Mouse (Mus musculus) embryo, embryonic 10.5 days (tissue): ENCODE results near the gene Cacna1d.

ENCODE experiments used
- DNase-seq: peaks from one replicate; pipeline ENCODE4 v3.0.0-alpha.2; 2015; ENCODE audit warnings: low spot score

The Cacna1d gene

DNA sequence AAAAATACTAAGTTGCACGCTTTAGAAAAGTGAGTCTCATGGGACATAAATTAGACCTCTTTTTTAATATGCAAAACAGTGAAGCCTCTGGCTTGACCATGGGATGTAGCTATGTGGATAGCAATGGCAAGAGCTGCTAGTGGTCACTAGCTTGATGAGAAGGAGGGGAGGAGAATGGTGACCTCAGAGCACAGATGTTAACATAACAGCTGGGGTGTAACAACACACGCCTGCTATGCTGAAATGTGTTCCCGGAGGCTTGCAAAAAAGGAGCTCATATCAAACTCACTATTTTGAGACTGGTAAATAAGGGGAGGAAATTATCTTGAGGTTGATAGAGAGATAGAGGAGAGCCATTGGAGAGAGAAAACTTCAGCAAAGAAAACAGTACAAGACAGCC lies 32.4 kb downstream of the Cacna1d start:
- DNase-seq, result no peak

DNA sequence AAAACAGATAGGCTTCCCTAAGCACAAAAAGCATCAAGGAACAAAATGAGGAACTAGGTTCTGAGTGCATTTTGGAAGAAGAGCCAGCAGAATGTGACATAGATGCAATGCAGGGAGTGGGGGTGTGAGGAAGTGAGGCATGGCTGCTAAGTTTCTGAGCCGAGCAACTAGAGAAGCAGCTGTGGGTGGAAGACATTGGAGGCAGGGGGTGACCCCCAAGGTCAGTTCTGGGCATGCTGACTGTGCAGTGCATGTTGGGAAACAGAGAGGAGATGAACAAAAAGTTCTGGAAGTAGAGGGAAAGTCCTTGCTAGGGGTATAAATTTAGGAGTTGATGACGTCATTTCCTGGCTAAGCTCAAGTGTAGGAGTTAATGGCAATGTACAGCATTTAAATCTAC lies 33.4 kb downstream of the Cacna1d start:
- DNase-seq, result no peak

DNA sequence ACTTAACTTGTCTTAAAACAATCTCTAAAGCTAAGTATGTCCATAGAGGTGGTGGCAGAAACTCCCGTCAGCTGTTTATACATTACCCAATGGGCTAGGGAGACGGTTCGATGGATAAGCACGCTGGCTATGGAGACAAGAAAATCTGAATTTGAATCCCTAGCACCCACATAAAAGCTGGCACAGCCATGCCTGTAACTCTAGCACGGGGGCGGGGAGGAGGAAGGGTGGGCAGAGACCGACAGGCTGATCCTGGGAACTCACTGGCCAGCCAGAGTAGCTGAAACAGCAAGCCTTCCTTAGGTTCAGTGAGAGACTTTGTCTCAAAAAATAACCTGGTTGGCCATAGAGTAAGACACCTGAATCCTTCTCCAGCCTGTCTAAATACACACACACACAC lies 33.8 kb downstream of the Cacna1d start:
- no peak for DNase-seq

DNA sequence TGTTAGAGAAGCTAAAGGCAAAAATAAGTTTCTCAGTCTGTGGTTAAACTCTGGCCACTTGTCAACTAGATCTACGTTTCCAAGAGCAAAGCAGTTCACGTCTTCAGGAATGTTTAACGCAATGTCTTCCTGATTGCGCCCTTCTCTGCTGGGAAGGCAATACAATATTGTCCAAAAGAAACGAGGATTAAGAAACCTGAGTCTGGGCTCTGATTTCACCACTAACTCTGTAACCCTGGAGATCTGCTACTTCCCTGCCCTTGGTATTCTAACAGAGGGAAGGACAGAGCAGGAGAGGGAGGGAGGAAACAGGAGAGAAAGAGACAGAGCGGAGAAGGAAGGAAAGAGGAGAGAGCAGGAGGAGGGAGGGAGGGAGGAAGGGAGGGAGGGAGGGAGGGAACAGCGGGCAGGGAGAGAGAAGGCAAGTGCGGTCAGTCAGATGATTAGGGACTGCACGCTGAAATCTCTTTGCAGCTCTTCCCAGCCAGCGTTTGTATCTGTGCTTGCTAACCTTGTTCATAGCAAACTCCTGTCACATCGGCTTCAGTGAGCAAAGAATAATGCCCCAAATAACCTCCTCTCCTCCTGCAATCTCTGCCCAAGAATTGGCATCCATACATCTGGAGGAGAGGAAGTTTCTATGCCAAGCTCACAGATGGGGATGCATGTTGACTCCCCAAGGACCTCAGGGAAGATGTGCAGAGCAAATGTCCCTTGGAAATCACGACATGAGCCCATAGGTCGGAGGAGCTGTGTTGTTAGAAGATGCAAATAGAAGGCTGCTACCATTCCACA lies 35.3 kb downstream of the Cacna1d start:
- DNase-seq, result no peak

DNA sequence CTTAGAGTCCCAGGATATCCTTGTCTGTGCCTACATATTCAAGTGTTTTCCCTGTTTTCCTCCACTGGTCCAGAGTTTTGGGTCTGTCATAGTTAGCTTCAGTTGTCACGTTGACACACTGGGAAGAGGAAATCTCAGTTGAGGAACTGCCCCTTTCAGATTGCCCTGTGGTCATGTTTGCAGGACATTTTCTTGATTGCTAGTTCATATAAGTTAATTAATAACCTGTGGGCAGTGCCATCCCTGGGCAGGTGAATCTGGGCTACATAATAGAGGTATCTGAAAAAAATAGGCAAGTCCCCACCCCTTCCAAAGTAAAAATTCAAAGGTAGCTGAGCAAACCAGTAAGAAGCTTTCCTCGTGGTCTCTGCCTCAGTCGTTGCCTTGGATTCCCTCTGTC lies 51.3 kb downstream of the Cacna1d start:
- no peak for DNase-seq

DNA sequence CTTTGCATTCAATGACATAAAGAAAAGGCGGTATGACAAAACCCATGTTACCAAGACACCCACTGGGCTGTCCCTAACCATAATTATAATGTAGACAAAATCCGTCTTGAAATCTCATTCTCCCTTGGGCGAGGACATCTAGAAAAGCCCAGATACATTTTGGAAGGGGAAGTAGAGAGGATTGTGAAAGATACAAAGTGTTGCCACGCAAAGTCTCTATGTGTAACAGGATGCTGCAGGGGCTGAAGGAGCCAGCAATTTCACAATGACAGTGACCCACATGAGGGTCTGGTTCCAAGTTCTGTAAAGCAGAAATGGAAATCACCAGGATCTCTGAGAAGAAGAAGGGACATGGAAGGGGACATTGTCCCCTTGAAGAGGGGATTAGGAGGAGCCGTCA lies 55.9 kb downstream of the Cacna1d start:
- DNase-seq, result no peak

DNA sequence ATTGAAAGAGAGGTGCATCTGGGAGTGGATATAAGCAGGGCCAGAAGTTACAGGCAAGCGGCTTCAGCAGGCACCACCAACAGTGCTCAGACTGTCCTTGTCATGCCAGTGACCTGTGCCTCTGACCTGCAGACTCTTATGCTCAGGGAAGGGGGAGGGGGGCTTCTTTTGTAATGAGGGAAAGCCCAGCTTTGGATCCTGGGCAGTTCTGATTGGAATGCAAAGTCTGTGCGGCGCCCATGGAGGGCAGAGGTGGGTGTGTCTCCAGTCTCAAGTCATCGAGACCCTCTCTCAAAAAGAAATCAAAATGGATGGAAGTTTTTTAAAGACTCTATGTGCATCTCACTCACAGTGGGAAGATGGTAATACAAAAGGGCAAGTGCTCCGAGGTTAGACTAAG lies 60.8 kb downstream of the Cacna1d start:
- no peak for DNase-seq

DNA sequence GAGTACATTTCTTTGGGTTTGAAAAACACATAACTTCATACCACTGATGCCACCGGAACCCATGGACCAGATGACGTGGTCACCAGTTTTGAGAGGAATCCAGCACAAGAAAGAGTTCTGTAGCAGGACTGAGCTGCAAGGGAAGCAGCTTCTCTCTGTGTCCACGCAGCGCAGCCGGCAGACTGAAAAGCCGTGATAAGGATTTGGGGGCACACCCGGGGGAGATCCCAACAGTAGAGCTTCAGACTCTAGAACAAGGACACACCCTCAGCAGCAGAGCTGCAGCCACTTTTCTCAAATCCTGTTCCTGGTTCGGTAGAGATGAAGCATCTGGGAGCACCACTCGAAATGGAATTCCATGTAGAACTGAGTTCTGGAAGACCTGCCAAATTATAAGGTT lies 61.2 kb downstream of the Cacna1d start:
- no peak for DNase-seq

DNA sequence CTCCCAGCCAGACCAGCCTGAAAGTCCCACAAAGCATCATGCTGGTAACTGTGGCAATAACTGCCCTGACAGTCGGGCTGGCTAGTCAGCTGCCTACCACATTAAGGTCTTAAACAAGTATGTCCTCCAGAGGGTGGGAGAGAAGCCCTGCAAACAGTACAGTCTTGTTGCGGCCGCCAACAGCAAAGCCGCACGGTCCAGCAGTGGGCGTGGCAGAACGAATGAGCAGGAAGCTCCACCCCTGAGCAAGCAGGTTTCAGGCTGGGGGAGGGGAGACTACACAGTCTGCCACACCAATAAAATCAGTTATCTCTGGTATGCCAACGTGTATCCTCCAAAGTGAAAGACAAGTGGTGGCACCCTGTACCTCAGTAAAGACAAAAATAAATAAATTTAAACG lies 61.6 kb downstream of the Cacna1d start:
- no peak for DNase-seq

DNA sequence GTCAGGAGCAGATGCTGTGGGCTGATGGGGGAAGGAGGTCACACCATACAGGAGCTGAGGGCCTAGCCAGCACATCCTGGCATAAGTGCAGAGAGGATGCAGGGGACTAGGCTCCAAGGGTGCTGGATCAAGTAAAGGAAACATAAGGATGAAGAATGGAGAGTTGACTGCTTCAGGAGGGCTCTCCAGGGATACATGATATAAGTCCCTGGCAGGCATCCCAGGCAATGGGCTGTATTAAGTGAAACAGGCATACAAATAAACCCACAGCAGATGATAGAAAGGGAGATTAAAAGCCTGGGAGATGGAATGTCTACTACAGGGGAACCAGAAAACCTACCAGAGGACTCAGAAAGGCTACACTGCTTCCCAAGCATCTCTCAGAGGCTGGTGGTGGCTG lies 62.5 kb downstream of the Cacna1d start:
- no peak for DNase-seq

DNA sequence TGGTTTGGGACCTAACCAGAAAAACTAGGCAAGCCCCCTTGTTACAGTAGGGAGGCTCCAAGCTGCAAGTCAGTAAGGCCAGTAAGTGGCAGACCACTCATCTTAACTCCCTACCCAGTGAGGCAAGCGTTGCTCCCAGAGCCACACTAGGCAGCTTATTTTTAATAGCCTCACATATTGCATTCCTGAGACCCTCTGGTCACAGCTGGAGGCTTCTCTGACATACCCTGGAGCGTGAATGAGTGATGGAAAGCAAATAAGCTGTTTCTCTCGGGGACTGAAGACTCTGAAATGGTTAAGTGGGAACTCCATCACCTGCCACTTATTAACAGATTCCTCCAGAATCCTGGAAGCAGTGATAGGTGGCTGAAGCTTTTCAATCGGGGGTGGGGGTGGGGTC lies 65.4 kb downstream of the Cacna1d start:
- peak; percentile 19 for DNase-seq

DNA sequence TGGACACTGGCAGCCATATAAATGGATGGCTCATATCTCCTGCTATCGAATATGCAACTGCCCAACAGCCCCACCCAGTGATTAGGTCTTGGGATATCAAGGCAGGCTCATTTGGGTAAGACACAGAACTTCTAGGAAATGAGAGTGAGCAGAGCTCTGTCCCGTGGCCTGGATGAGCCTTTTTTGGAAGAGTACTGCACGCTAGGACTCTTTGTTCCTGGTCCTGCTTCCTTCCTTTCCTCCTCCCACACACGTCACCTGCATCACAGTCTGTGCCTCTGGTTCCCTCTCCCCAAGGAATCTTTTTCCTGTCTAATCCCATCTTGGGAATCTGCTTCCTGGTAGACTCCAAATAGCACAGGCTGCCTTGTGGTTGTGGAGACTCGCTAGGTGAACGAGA lies 66.1 kb downstream of the Cacna1d start:
- no peak for DNase-seq

DNA sequence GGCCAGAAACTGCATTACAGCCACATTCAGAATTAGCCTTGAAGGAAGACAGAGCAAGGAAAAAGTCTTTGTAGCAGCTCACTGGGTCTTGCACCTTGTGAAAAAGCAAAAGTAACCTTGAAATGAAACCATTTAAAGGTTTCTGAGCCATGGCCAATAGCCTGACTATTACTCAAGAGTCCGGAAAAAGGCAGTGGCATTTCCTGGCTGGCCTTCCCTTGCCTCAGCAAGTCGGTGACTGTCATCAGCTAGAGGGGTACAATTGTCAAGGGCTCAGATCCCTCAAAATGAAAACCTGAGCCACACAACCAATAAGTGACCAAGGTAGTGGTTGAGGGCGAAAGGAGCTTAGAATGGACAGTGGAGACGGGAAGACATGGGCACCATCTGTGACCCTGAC lies 66.6 kb downstream of the Cacna1d start:
- no peak for DNase-seq

DNA sequence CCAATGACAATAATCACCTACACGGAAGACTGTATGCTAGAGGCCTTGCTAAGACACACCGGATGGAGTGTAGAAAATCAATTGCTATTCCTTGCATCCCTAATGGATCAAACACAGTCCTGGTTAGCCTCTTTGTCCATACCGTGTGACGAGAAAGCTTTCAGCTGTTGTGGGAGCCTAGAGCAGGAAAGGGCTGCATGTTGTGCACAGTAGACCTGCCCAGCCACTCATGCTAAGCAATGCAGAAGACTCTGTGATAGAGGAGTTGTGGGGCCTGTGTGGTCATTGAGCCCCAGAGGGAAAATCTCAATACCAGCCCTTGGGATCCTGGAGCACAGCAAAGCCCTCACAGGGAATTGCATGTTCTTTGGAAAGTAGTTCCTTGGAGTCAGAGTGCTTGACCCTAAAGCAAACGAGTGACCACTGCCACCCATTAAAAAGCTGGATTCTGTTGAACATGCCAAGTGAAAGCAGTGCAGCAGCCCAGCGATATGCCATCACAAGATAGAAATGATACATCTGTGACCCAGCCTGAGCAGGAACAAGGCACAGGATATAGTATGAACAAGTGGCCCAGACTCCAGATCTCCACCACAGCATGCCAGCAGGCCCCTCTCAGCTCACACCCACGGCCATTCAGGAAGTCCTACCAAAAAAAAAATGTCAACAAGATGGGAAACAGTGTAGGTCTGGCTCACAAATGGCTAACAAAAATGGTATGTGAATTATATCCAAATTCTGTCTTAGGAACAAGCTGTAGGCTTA lies 68.7 kb downstream of the Cacna1d start:
- DNase-seq, result no peak

DNA sequence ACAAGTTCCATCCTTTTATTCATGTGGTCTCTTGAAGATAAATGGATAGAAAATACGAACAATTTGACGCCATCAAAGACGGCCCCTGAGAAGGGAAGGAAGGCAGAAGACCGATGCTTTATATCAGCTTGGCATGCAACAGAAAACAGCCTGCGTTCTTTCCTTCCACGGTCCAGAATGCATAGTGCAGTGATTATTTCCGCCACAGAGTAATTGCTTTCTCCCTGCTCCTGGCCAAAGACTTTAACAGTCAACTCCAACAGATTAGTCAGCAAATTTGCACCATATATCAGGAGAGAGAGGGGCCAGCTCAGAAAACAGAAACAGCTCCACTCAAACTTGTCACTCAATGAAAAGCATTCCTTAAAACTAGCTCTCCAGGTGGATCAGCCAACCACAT lies 71.8 kb downstream of the Cacna1d start:
- no peak for DNase-seq

DNA sequence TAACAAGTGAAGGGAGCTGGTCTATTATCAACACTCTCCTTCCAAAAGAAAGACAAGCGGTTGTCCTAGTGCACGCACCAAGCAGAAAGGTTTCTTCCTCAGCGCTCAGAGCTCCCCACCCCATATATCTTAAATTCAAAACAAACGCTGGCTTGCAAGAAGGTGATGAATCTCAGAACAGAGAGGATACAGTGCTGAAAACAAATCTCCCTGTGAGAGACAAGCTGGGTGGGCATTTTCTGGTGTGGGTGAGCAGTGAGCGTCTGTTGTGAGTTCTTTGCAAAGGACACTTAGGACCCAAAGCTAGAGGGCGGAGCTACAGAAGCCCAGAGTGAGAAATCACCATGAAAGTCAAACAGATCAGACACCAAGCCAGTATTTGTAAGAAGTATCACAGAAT lies 72.2 kb downstream of the Cacna1d start:
- DNase-seq, result no peak

DNA sequence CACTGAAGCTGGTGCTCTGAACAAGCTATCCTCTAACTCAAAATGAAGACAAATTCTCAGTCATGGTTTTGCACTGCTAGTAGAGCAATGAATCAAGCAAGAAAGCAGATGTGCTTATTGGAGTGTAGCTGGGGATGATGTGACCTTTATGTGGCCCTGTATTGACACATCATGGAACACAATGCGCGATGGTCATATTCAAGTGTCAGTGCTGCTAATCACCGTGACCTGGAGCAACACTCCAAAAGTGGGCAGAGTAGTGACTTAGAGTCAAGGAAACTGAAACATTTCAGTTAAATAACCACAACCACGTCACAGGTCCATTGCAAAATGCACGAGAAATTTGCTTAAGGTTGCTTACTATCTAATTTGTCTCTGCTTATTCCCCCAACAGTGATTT lies 75.4 kb downstream of the Cacna1d start:
- DNase-seq, result no peak

DNA sequence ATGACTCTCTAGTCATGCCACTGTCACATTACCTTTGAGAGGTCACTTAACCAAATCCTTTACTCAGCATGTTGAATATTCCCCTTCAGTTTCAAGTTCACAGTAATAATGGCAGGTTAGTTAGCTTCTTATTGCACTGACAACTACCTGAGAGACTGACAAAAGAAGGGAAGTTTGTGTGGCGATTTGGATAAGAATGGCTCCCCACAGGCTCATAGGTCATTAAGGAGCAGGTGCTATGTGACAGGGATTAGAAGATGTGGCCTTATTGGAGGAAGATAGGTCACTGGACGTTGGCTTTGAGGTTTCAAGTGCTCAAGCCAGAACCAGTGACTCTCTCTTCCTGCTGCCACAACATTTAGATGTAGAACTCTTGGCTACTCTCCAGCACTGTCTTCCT lies 77.1 kb downstream of the Cacna1d start:
- DNase-seq, result no peak

DNA sequence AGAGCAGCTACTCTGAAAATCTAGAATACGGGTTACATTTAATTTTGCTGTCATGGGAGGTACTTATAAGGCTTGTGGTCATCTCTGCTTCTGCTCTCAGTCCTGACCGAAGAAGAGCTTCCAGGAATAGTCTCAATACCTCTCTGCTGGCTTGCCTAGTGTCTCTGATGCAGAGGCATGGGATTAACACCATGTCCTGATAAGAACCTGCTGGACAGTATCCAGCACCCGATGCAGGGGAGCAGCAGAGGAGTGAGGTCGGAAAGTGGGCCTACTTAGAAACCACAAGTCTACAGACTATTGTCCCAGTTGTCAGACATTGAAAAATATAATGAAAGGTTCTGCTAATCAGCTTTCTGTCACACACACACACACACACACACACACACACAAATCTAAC lies 81.9 kb downstream of the Cacna1d start:
- DNase-seq, result no peak

DNA sequence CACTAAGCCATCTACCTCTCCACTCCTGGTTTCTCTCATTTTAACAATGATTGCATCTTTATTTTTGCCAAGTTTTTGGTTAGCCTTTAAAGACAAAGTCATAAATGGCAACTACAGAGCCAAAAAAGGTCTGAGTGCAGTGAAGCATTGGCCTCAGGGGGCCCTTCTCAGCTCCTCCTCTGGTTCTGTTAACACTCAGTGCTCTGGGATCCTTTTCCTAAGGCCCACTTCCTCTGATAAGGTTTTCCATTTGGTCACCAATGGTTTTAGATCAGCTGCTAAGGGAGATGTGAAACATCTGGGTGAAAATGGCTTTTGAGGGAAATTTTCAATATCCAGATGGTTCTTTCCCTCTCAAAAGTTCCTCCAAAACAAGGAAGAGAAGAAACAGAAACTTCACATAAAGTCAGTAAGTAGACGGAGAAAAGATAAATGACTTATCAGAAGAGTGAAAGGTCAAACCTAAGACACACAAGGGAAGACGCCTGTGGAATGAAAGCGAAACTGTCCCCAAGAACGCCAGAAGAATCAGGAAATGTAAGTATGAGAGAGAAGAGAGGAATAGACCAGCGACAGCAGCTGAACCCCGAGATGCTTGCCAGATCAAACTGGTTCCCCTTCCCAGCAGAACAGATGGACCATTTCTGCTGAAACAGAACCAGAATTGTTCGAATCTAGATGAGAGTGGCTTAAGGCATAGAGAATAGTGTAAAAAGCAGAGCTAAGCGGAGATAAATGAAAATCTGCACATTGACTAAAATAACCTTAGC lies 85.6 kb downstream of the Cacna1d start:
- DNase-seq, result no peak

DNA sequence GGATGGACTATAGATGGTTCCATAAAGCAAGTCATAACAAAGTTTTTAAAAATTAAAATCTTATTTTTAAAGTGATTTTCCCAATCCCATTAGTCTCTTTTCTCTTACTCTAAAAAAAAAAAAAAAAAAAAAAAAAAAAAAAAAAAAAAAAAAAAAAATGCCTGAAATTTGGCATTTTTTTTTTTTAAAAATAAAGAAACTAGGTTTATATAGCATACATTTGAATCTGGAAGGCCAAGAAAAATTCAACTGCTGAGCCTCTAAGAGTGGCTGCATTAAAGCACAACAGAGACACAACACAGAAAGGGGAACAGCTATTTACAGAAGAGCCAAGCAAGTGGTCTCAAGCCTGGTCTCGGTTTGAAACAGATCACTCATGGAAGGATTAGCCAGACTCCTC lies 112.9 kb downstream of the Cacna1d start:
- no peak for DNase-seq

DNA sequence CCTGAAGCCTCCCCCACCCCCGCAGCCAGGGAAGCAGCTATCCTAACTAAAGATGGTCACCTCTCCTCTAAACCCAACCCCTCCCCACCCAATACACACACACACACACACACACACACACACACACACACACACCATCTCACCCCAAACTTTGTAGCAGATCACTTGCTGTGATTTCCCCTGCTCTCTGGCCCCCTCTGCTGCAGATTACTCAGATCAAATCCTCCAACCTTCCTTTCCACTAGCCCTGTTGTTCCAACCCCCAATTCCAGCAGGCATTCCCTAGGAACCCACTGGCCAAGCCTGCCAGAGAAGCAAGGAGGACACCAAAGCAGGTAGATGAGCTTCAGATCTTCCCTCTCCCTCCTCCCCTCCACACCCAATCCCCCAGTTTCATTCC lies 118.4 kb downstream of the Cacna1d start:
- no peak for DNase-seq

DNA sequence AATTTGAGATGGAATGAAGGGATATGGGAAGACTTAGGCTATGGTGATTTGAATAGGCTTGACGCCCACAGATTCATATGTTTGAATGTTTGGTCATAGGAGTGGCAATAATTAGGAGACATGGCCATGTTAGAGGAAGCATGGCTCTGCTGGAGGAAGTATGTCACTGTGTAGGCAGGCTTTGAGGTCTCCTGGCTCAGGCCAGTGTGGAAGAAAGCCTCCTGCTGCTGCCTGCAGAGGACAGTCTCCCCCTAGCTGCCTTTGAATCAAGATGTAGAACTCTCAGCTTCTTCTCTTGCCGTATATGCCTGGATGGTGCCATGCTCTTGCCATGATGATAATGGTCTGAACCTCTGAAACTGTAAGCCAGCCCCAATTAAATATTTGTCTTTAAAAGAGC lies 120.2 kb downstream of the Cacna1d start:
- DNase-seq, result no peak
